Mouse (Mus musculus) E14TG2a.4 (cell line): ENCODE data around the gene Ifitm3.
"Not testable (repeated sequence)": the region's sequence is repeated elsewhere in the genome, so short reads cannot be mapped to it uniquely, and the experiment has no call there.

Experiments used
- CTCF ChIP-seq: conservative IDR thresholded peaks from 2 replicates; pipeline ENCODE4 v1.5.1; 2014; ENCODE audit warnings: low read length
- NANOG ChIP-seq: IDR thresholded peaks from 2 replicates; pipeline ENCODE4 v1.6.1; 2014; ENCODE audit warnings: borderline replicate concordance, low read length, mixed read lengths
- POU5F1 ChIP-seq: IDR thresholded peaks from 2 replicates; pipeline ENCODE4 v1.6.1; 2014; ENCODE audit warnings: low read length, borderline replicate concordance

DNA sequence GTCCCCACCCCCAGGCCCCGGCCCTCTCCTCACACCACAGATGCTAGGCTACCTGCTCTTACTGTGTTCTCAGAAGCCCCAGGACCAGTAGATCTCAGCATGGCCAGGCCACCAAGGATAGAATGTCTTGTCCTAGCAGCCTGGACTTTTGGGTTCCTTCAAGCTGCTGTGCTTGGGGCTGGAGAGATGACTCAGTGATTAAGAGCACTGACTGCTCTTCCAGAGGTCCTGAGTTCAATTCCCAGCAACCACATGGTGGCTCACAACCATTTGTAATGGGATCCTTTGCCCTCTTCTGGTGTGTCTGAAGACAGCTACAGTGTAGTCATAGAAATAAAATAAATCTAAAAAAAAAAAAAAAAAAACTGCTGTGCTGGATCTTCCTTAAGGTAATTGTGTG lies 7.3 kb upstream of the Ifitm3 start, which contains the start of gene Ifitm6:
- TF ChIP-seq CTCF, NANOG, POU5F1: not testable (repeated sequence)
